Mouse (Mus musculus): ENCODE results near the gene St8sia6. TPM values are rescaled to one million over a fixed set of nuclear protein-coding genes. Genes with fewer than 3 reads are reported as not detected.
A peak's percentile ranks its signal among the peaks of the same experiment; 100 is the strongest.

Gene St8sia6
- polyA plus RNA-seq, 1 experiment from 2014 or later, result 1.4 TPM

GRCm38 (mm10) chr2:13718628-13719185, 75.2 kb downstream of the St8sia6 start:
- no peak for ATAC-seq (ENCODE audit: insufficient number of reproducible peaks, low FRiP score, low TSS enrichment, low read depth)

GRCm38 (mm10) chr2:13708785-13709184, 85.1 kb downstream of the St8sia6 start:
- ATAC-seq (ENCODE audit: insufficient number of reproducible peaks, low FRiP score, low TSS enrichment, low read depth) (no peak), DNase-seq (ENCODE audit: low spot score) (no peak)
- Histone ChIP-seq H3K4me2 (ENCODE audit: low read depth, severe bottlenecking) (no peak overlapping the region), H3K9me3 (ENCODE audit: control insufficient read depth, low read length) (no peaks in the 10 kb centered on the region), H3K4me3 (ENCODE audit: low read depth, low read length) (no peak overlapping the region), H3K36me3 (ENCODE audit: control insufficient read depth, insufficient read depth, low read length) (no peaks in the 10 kb centered on the region), H3K27me3 (ENCODE audit: control insufficient read depth, insufficient read depth, low read length) (no peaks in the 10 kb centered on the region), H3K27ac (replicated peaks; ENCODE audit: low read depth, low read length) (no peak overlapping the region), H3K4me1 (ENCODE audit: control insufficient read depth, insufficient read depth, low read length) (no peaks in the 10 kb centered on the region), H3K9ac (ENCODE audit: low read length) (no peak overlapping the region)
- WGBS, result 79% methylated on average over 1 of the region's 1 CpGs

More at GRCm38 (mm10) chr2:13718628-13719185, 75.2 kb downstream of the St8sia6 start:
- Histone ChIP-seq H3K9ac (ENCODE audit: low read length) (no peak overlapping the region), H3K4me3 (ENCODE audit: low read depth, low read length) (no peak overlapping the region), H3K4me2 (ENCODE audit: low read depth, severe bottlenecking) (no peak overlapping the region), H3K9me3 (ENCODE audit: control insufficient read depth, low read length) (no peaks in the 10 kb centered on the region), H3K36me3 (ENCODE audit: control insufficient read depth, insufficient read depth, low read length) (no peaks in the 10 kb centered on the region), H3K27ac (replicated peaks; ENCODE audit: low read depth, low read length) (no peak overlapping the region), H3K4me1 (ENCODE audit: control insufficient read depth, insufficient read depth, low read length) (no peaks in the 10 kb centered on the region), H3K27me3 (ENCODE audit: control insufficient read depth, insufficient read depth, low read length) (no peaks in the 10 kb centered on the region)
- DNase-seq (ENCODE audit: low spot score), result no peak
- 78% methylated on average over 6 of the region's 6 CpGs for WGBS

GRCm38 (mm10) chr2:13697514-13697913, 96.3 kb downstream of the St8sia6 start:
- Histone ChIP-seq H3K4me2 (ENCODE audit: low read depth, severe bottlenecking) (no peak overlapping the region), H3K36me3 (ENCODE audit: control insufficient read depth, insufficient read depth, low read length) (no peaks in the 10 kb centered on the region), H3K9ac (ENCODE audit: low read length) (no peak overlapping the region), H3K4me1 (ENCODE audit: control insufficient read depth, insufficient read depth, low read length) (no peaks in the 10 kb centered on the region), H3K27ac (replicated peaks; ENCODE audit: low read depth, low read length) (no peak overlapping the region), H3K9me3 (ENCODE audit: control insufficient read depth, low read length) (no peaks in the 10 kb centered on the region), H3K4me3 (ENCODE audit: low read depth, low read length) (no peak overlapping the region), H3K27me3 (ENCODE audit: control insufficient read depth, insufficient read depth, low read length) (no peaks in the 10 kb centered on the region)
- no peak for DNase-seq (ENCODE audit: low spot score)
- ATAC-seq (ENCODE audit: insufficient number of reproducible peaks, low FRiP score, low TSS enrichment, low read depth), result no peak

DNA sequence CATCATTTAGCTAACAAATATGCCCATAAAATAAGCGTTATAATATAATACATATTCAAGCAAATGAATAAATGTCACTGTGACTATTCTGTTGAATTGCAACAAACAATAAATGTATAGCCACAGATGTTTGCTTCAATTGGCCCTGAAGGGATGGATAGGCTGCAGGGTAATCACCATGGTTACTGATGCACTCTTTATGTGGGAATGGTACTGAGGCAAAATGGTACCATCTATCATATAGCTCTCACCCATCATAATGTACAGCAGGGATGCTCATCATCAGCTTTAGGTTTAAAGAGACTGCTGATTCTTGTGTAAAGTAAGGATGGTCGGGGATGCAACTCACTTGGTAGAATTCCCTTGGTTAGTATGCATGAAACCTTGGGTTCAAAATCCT, 99.4 kb downstream of the St8sia6 start:
- Histone ChIP-seq H3K27ac (replicated peaks; ENCODE audit: low read depth, low read length) (no peak overlapping the region), H3K27me3 (ENCODE audit: control insufficient read depth, insufficient read depth, low read length) (no peaks in the 10 kb centered on the region), H3K9ac (ENCODE audit: low read length) (no peak overlapping the region), H3K4me2 (ENCODE audit: low read depth, severe bottlenecking) (no peak overlapping the region), H3K4me1 (ENCODE audit: control insufficient read depth, insufficient read depth, low read length) (no peaks in the 10 kb centered on the region), H3K9me3 (ENCODE audit: control insufficient read depth, low read length) (no peaks in the 10 kb centered on the region), H3K4me3 (ENCODE audit: low read depth, low read length) (no peak overlapping the region), H3K36me3 (ENCODE audit: control insufficient read depth, insufficient read depth, low read length) (no peaks in the 10 kb centered on the region)
- no peak for DNase-seq (ENCODE audit: low spot score)
- 78% methylated on average over 2 of the region's 2 CpGs for WGBS
- no peak for ATAC-seq (ENCODE audit: insufficient number of reproducible peaks, low FRiP score, low TSS enrichment, low read depth)

- no peaks in the 10 kb centered on the region for H3K36me3 ChIP-seq (ENCODE audit: control insufficient read depth, insufficient read depth, low read length)
- 83% methylated on average over 4 of the region's 4 CpGs for WGBS
- ATAC-seq (ENCODE audit: insufficient number of reproducible peaks, low FRiP score, low TSS enrichment, low read depth) (no peak), DNase-seq (ENCODE audit: low spot score) (no peak)
- no peak overlapping the region for H3K27ac ChIP-seq (replicated peaks; ENCODE audit: low read depth, low read length)
- H3K9ac ChIP-seq (ENCODE audit: low read length), result no peak overlapping the region
- no peaks in the 10 kb centered on the region for H3K27me3 ChIP-seq (ENCODE audit: control insufficient read depth, insufficient read depth, low read length)
- H3K4me1 ChIP-seq (ENCODE audit: control insufficient read depth, insufficient read depth, low read length), result no peaks in the 10 kb centered on the region
- no peaks in the 10 kb centered on the region for H3K9me3 ChIP-seq (ENCODE audit: control insufficient read depth, low read length)
- H3K4me3 ChIP-seq (ENCODE audit: low read depth, low read length), result no peak overlapping the region
- H3K4me2 ChIP-seq (ENCODE audit: low read depth, severe bottlenecking), result no peak overlapping the region
Observed at GRCm38 (mm10) chr2:13684380-13684779, 109.5 kb downstream of the St8sia6 start.

GRCm38 (mm10) chr2:13683205-13683570, 110.7 kb downstream of the St8sia6 start:
- Histone ChIP-seq H3K4me2 (ENCODE audit: low read depth, severe bottlenecking) (no peak overlapping the region), H3K4me1 (ENCODE audit: control insufficient read depth, insufficient read depth, low read length) (no peaks in the 10 kb centered on the region), H3K36me3 (ENCODE audit: control insufficient read depth, insufficient read depth, low read length) (no peaks in the 10 kb centered on the region), H3K4me3 (ENCODE audit: low read depth, low read length) (no peak overlapping the region), H3K9me3 (ENCODE audit: control insufficient read depth, low read length) (no peaks in the 10 kb centered on the region), H3K9ac (ENCODE audit: low read length) (no peak overlapping the region), H3K27ac (replicated peaks; ENCODE audit: low read depth, low read length) (no peak overlapping the region), H3K27me3 (ENCODE audit: control insufficient read depth, insufficient read depth, low read length) (no peaks in the 10 kb centered on the region)
- ATAC-seq (ENCODE audit: insufficient number of reproducible peaks, low FRiP score, low TSS enrichment, low read depth), result no peak
- 90% methylated on average over 2 of the region's 2 CpGs for WGBS
- no peak for DNase-seq (ENCODE audit: low spot score)

- WGBS, result 56% methylated on average over 4 of the region's 4 CpGs
- no peak for ATAC-seq (ENCODE audit: insufficient number of reproducible peaks, low FRiP score, low TSS enrichment, low read depth)
- Histone ChIP-seq H3K9ac (ENCODE audit: low read length) (no peak overlapping the region), H3K4me3 (ENCODE audit: low read depth, low read length) (no peak overlapping the region), H3K27ac (replicated peaks; ENCODE audit: low read depth, low read length) (no peak overlapping the region), H3K4me2 (ENCODE audit: low read depth, severe bottlenecking) (no peak overlapping the region), H3K36me3 (ENCODE audit: control insufficient read depth, insufficient read depth, low read length) (no peaks in the 10 kb centered on the region), H3K27me3 (ENCODE audit: control insufficient read depth, insufficient read depth, low read length) (no peaks in the 10 kb centered on the region), H3K4me1 (ENCODE audit: control insufficient read depth, insufficient read depth, low read length) (no peaks in the 10 kb centered on the region), H3K9me3 (ENCODE audit: control insufficient read depth, low read length) (no peaks in the 10 kb centered on the region)
- no peak for DNase-seq (ENCODE audit: low spot score)
Observed at GRCm38 (mm10) chr2:13682488-13683204, 111.2 kb downstream of the St8sia6 start.

DNA sequence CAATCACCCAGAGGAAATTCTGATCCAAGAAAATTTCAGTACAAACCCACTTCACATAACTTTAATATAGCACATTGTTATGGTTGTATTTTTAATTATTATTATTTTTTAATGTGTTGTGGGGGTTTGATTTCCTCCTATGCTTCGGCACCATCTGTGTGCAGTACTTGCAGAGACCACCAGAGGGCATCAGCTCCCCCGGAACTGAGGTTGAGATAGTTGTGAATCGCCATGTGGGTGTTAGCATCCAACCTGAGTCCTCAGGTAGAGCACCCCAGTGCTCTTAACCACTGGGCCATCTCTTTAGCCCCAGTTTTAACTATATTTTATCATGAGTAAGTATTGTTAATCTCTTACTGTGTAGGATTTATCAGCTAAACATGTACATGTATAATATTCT, 120.9 kb downstream of the St8sia6 start:
- 63% methylated on average over 3 of the region's 3 CpGs for whole genome bisulfite sequencing
- no peaks in the 10 kb centered on the region for H3K4me1 ChIP-seq (ENCODE audit: control insufficient read depth, insufficient read depth, low read length)

DNA sequence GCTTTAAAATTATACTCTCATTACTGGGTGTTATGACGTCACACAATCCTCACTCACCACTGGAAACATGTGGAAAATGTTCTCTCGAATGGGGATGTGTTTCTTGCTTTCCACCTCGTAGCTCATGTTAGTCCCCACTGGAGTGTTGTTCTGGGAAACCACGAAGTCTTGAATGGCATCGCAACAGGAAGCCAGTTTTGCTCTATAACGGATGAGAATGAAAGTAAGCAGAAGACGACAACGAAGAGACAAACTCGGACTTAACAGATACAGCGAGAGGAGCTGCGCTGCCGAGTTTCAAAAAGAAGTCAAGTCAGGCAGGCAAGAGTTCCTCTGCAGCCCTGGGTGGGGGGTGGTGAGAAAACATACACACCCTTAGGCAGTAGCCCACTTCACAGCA, 121.4 kb downstream of the St8sia6 start:
- Histone ChIP-seq H3K4me2 (ENCODE audit: low read depth, severe bottlenecking) (no peak overlapping the region), H3K4me1 (ENCODE audit: control insufficient read depth, insufficient read depth, low read length) (no peaks in the 10 kb centered on the region), H3K27ac (replicated peaks; ENCODE audit: low read depth, low read length) (no peak overlapping the region), H3K36me3 (ENCODE audit: control insufficient read depth, insufficient read depth, low read length) (no peaks in the 10 kb centered on the region), H3K27me3 (ENCODE audit: control insufficient read depth, insufficient read depth, low read length) (no peaks in the 10 kb centered on the region), H3K4me3 (ENCODE audit: low read depth, low read length) (no peak overlapping the region), H3K9ac (ENCODE audit: low read length) (no peak overlapping the region), H3K9me3 (ENCODE audit: control insufficient read depth, low read length) (no peaks in the 10 kb centered on the region)
- ATAC-seq (ENCODE audit: insufficient number of reproducible peaks, low FRiP score, low TSS enrichment, low read depth) (no peak), DNase-seq (ENCODE audit: low spot score) (no peak)
- WGBS, result 89% methylated on average over 12 of the region's 12 CpGs

More for the DNA sequence above, 120.9 kb downstream of the St8sia6 start:
- H3K27me3 ChIP-seq (ENCODE audit: control insufficient read depth, insufficient read depth, low read length), result no peaks in the 10 kb centered on the region
- H3K4me3 ChIP-seq (ENCODE audit: low read depth, low read length), result no peak overlapping the region
- H3K4me2 ChIP-seq (ENCODE audit: low read depth, severe bottlenecking), result no peak overlapping the region
- DNase-seq (ENCODE audit: low spot score) (peak; percentile 42), ATAC-seq (ENCODE audit: insufficient number of reproducible peaks, low FRiP score, low TSS enrichment, low read depth) (no peak)
- no peaks in the 10 kb centered on the region for H3K9me3 ChIP-seq (ENCODE audit: control insufficient read depth, low read length)
- H3K27ac ChIP-seq (replicated peaks; ENCODE audit: low read depth, low read length), result no peak overlapping the region
- H3K9ac ChIP-seq (ENCODE audit: low read length), result no peak overlapping the region
- no peaks in the 10 kb centered on the region for H3K36me3 ChIP-seq (ENCODE audit: control insufficient read depth, insufficient read depth, low read length)
